Mouse (Mus musculus) mouse embryonic stem cell (cell line): ENCODE measurements around the gene Ankrd11.

ENCODE experiments used
- in situ Hi-C, 2 experiments: fragments of 300-500 bp; cut with MboI; formaldehyde crosslinking; loops; 1 replicate in 1 of 2; 3 replicates in 1 of 2; pipeline ENCODE4 v1.14.3; 2019 to 2020; ENCODE audit warnings: low sequenced_read_pairs in 2 of 2, low pct_unique_long_range_greater_than_20kb in 1 of 2, mixed read lengths in 1 of 2; ENCODE audit not compliant: unreplicated experiment in 1 of 2

The Ankrd11 gene

GRCm38 (mm10) chr8:122849152-122849910 is 192.7 kb downstream of the Ankrd11 start:
- in situ Hi-C loops: no loop called here

- in situ Hi-C loops: no loop called here
Observed at GRCm38 (mm10) chr8:122847829-122848561, 194.1 kb downstream of the Ankrd11 start, which contains the start of gene Cdh15. Gene Cdh15 (plus strand): TSS chr8:122847966.

GRCm38 (mm10) chr8:122845662-122846061 is 196.4 kb downstream of the Ankrd11 start:
- in situ Hi-C loops: no loop called here

GRCm38 (mm10) chr8:122844161-122844560 is 197.9 kb downstream of the Ankrd11 start:
- in situ Hi-C loops: no loop called here

- in situ Hi-C loops: loop anchor here in 1 of 2 experiments (10.0 kb wide), 1 partner anchor 358 kb away; no protein-coding TSS in a partner anchor
Observed at GRCm38 (mm10) chr8:122836696-122837095, 205.4 kb downstream of the Ankrd11 start.

- in situ Hi-C loops: loop anchor here in 1 of 2 experiments (10.0 kb wide), 1 partner anchor 359 kb away; no protein-coding TSS in a partner anchor
Observed at GRCm38 (mm10) chr8:122836199-122836598, 205.9 kb downstream of the Ankrd11 start.

- in situ Hi-C loops: loop anchor here in 1 of 2 experiments (10.0 kb wide), 1 partner anchor 360 kb away; no protein-coding TSS in a partner anchor
Observed at GRCm38 (mm10) chr8:122834971-122835370, 207.1 kb downstream of the Ankrd11 start.

GRCm38 (mm10) chr8:122834416-122834815 is 207.7 kb downstream of the Ankrd11 start:
- in situ Hi-C loops: loop anchor here in 1 of 2 experiments (10.0 kb wide), 1 partner anchor 360 kb away; no protein-coding TSS in a partner anchor
